Mouse (Mus musculus) frontal cortex, adult 2 months (tissue): Measurements from ENCODE around the gene Gabbr1. TPM values are rescaled to one million over a fixed set of nuclear protein-coding genes. Genes with fewer than 3 reads are reported as not detected.

Experiments
- DNase-seq, 2 experiments: peaks; one replicate each; pipeline ENCODE4 v3.0.0; 2022; ENCODE audit warnings: low spot score in 1 of 2; ENCODE audit errors: extremely low spot score in 1 of 2
- polyA plus RNA-seq: library from polyadenylated mRNA; depleted of rRNA; stranded (reverse); fragments of >200 nt; gene quantifications from 2 replicates; pipeline ENCODE4 v1.2.3, GENCODE M21; 2012

The Gabbr1 gene
- polyA plus RNA-seq, 1 experiment, result 430 TPM

GRCm38 (mm10) chr17:37039127-37039894 is 6.5 kb upstream of the Gabbr1 start:
- no peak for DNase-seq

- no peak for DNase-seq
Observed at GRCm38 (mm10) chr17:37044651-37045244, 1.0 kb upstream of the Gabbr1 start.

- DNase-seq, result peak in 1 of 2 experiments; percentile 63
Observed at GRCm38 (mm10) chr17:37046312-37047112, 746 bp downstream of the Gabbr1 start.

GRCm38 (mm10) chr17:37047332-37047976 is 1.7 kb downstream of the Gabbr1 start:
- no peak for DNase-seq

- no peak for DNase-seq
Observed at GRCm38 (mm10) chr17:37047981-37048380, 2.2 kb downstream of the Gabbr1 start.

GRCm38 (mm10) chr17:37048383-37048782 is 2.6 kb downstream of the Gabbr1 start:
- no peak for DNase-seq

- peak in 1 of 2 experiments; percentile 90 for DNase-seq
Observed at GRCm38 (mm10) chr17:37049570-37050310, 4.0 kb downstream of the Gabbr1 start.

GRCm38 (mm10) chr17:37050399-37050798 is 4.6 kb downstream of the Gabbr1 start:
- peak; percentile 89 to 94 for DNase-seq

- DNase-seq, result no peak
Observed at GRCm38 (mm10) chr17:37050876-37051275, 5.1 kb downstream of the Gabbr1 start.

- no peak for DNase-seq
Observed at GRCm38 (mm10) chr17:37051745-37052144, 6.0 kb downstream of the Gabbr1 start.

- no peak for DNase-seq
Observed at GRCm38 (mm10) chr17:37056957-37057356, 11.2 kb downstream of the Gabbr1 start.

GRCm38 (mm10) chr17:37061435-37061834 is 15.7 kb downstream of the Gabbr1 start:
- no peak for DNase-seq

- DNase-seq, result peak; percentile 74 to 77
Observed at GRCm38 (mm10) chr17:37062101-37062641, 16.4 kb downstream of the Gabbr1 start.

GRCm38 (mm10) chr17:37063063-37063462 is 17.3 kb downstream of the Gabbr1 start:
- no peak for DNase-seq

GRCm38 (mm10) chr17:37063686-37064495 is 18.1 kb downstream of the Gabbr1 start:
- DNase-seq, result no peak

- DNase-seq, result no peak
Observed at GRCm38 (mm10) chr17:37065993-37066392, 20.2 kb downstream of the Gabbr1 start.

GRCm38 (mm10) chr17:37067861-37068260 is 22.1 kb downstream of the Gabbr1 start:
- no peak for DNase-seq

- peak in 1 of 2 experiments; percentile 9 for DNase-seq
Observed at GRCm38 (mm10) chr17:37070121-37070520, 24.4 kb downstream of the Gabbr1 start.
